Mouse (Mus musculus) erythroblast, embryonic 14.5 days (primary cell): ENCODE measurements around the gene Slf2.

Experiments
- GATA1 ChIP-seq: IDR thresholded peaks from 2 replicates; pipeline ENCODE4 v1.6.1; 2012; ENCODE audit warnings: low read length, inconsistent platforms, mixed read lengths
- TAL1 ChIP-seq: IDR thresholded peaks from 3 replicates; pipeline ENCODE4 v1.6.1; 2012; ENCODE audit warnings: low read length, inconsistent platforms, mixed read lengths

DNA sequence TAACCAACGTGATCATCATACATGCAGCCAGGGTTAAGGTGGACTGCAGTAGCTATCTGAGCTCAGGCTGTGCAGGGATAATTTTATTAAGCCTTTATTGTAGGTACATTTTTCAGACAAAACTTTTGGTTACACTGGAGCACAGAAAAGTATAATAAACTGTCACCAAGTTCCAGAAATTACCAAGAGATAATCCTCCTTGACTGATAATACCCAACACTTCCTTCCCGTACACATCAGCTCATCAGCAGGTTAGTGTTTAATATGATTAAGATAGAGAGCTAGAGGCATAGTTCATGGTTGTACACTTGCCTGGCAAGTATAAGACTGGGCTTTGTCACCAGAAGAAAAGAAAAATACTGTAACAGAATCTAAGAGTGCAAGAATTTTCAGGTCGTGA lies 37.4 kb downstream of the Slf2 start:
- TF ChIP-seq TAL1 = no peak
- TF ChIP-seq GATA1 = no peak
